In genomic region chr19:4171393-4172290, GRCm38 (mm10) we compare ENCODE assay signal across 8 mouse cellular contexts. TPM values are rescaled to one million over a fixed set of nuclear protein-coding genes. Genes with fewer than 3 reads are reported as not detected.
DNase-seq lines count a peak whose midpoint lies in the region.

No protein-coding gene starts in this region.

- peak; percentile 97 for DNase-seq in heart, adult 11 months
- no peak for DNase-seq in heart, adult 8-10 months (ENCODE audit: low spot score)
- DNase-seq in thymus, postnatal 14 days: peak; percentile 29
- no peak for DNase-seq in thymus, postnatal 36 days
- DNase-seq in heart, postnatal 4 days: peak; percentile 69
- DNase-seq in frontal cortex, postnatal 10 days (ENCODE audit: low spot score in 2 of 2): no peak
- no peak for DNase-seq in testis, postnatal 14 days (ENCODE audit: low spot score)
- DNase-seq in adrenal gland, postnatal 14 days: no peak

RNA-seq across cellular contexts. Expression of gene Carns1, which starts 3.6 kb away (rescaled TPM):
- total RNA-seq in heart, adult 8-10 months (2022): 10 to 100 TPM; 28.3 to 37.5 (median 30.5) TPM
- total RNA-seq in heart, postnatal 4 days (2021): 10 to 100 TPM; 46.7 to 49.0 TPM
- 2.6 and 4.1 TPM in 2 replicates for total RNA-seq in adrenal gland, postnatal 14 days (2021)

RNA-seq across cellular contexts. Expression of gene Rps6kb2, which starts 8.5 kb away (rescaled TPM):
- total RNA-seq in heart, adult 8-10 months (2022): 10 to 100 TPM; 15.6 to 17.9 (median 17.0) TPM
- 10 to 100 TPM; 26.0 to 26.3 TPM for total RNA-seq in heart, postnatal 4 days (2021)
- total RNA-seq in adrenal gland, postnatal 14 days (2021): 29.1 and 34.4 TPM in 2 replicates

RNA-seq across cellular contexts. Expression of gene Ptprcap, which starts 18.2 kb away (rescaled TPM):
- total RNA-seq in heart, adult 8-10 months (2022): 1 to 10 TPM in 3 of 4 experiments, under 1 TPM in 1; 0.73 to 2.4 (median 1.3) TPM
- 1 to 10 TPM; 2.0 to 2.2 TPM for total RNA-seq in heart, postnatal 4 days (2021)
- 4.4 and 27.5 TPM in 2 replicates for total RNA-seq in adrenal gland, postnatal 14 days (2021)

RNA-seq across cellular contexts. Expression of gene Tbc1d10c, which starts 19.4 kb away (rescaled TPM):
- total RNA-seq in heart, adult 8-10 months (2022): 10 to 100 TPM in 2 of 4 experiments, 1 to 10 TPM in 2; 8.6 to 19.6 (median 12.4) TPM
- 1 to 10 TPM; 2.0 to 2.1 TPM for total RNA-seq in heart, postnatal 4 days (2021)
- total RNA-seq in adrenal gland, postnatal 14 days (2021): 1.9 and 15.1 TPM in 2 replicates

RNA-seq across cellular contexts. Expression of gene Ppp1ca, which starts 20.2 kb away (rescaled TPM):
- total RNA-seq in heart, adult 8-10 months (2022): 100 to 1,000 TPM; 261 to 310 (median 281) TPM
- 100 to 1,000 TPM; 481 to 484 TPM for total RNA-seq in heart, postnatal 4 days (2021)
- total RNA-seq in adrenal gland, postnatal 14 days (2021): 369 and 402 TPM in 2 replicates

Comparison
In these comparisons a context has a peak if more than half of its experiments do, and no peak if none do; other contexts are left out.
1. DNase-seq: peak in heart, adult 11 months (single experiment), thymus, postnatal 14 days (single experiment) and heart, postnatal 4 days (single experiment); none in heart, adult 8-10 months (single experiment), thymus, postnatal 36 days (0 of 2), frontal cortex, postnatal 10 days (0 of 2), testis, postnatal 14 days (single experiment) and adrenal gland, postnatal 14 days (single experiment).